Mouse (Mus musculus) liver, embryonic 14.5 days (tissue): ENCODE results near the gene Krt79.

Experiments
- CTCF ChIP-seq: IDR thresholded peaks from 2 replicates; pipeline ENCODE4 v1.5.1; 2016; ENCODE audit warnings: antibody characterized with exemption, low read depth, control low read depth
- EP300 ChIP-seq: IDR thresholded peaks from 2 replicates; pipeline ENCODE4 v1.6.1; 2016; ENCODE audit warnings: antibody characterized with exemption, low read depth

- TF ChIP-seq CTCF (no peak), EP300 (no peak)
Measured at GRCm38 (mm10) chr15:101927340-101928080, 12.6 kb downstream of the Krt79 start.
